Mouse (Mus musculus) limb, embryonic 12.5 days (tissue): Measurements from ENCODE around the gene Rap1b. TPM values are rescaled to one million over a fixed set of nuclear protein-coding genes. Genes with fewer than 3 reads are reported as not detected.

ENCODE experiments used
- ATAC-seq: fragments of 200-750 bp; cut with Nextera tagmentation; 2 replicates; pipeline ENCODE4 v1.8.0; 2017; ENCODE audit warnings: low read depth, moderate TSS enrichment; ENCODE audit not compliant: insufficient number of reproducible peaks, insufficient read depth, low FRiP score, low TSS enrichment
- H3K27ac ChIP-seq: fragments of 300-500 bp; sonication (generic); 2 replicates; pipeline ENCODE4 v1.5.1; 2016; ENCODE audit warnings: mild to moderate bottlenecking, moderate library complexity
- H3K27me3 ChIP-seq: fragments of 300-500 bp; sonication (generic); 2 replicates; pipeline ENCODE4 v1.6.1; 2016; ENCODE audit warnings: mild to moderate bottlenecking, moderate library complexity
- H3K36me3 ChIP-seq: fragments of 300-500 bp; sonication (generic); 2 replicates; pipeline ENCODE4 v1.6.1; 2016; ENCODE audit warnings: mild to moderate bottlenecking, moderate library complexity
- H3K4me1 ChIP-seq: fragments of 300-500 bp; sonication (generic); replicated peaks from 2 replicates; pipeline ENCODE4 v1.6.1; 2016
- H3K4me2 ChIP-seq: fragments of 300-500 bp; sonication (generic); 2 replicates; pipeline ENCODE4 v1.6.1; 2016; ENCODE audit warnings: mild to moderate bottlenecking, moderate library complexity
- H3K4me3 ChIP-seq: fragments of 300-500 bp; sonication (generic); replicated peaks from 2 replicates; pipeline ENCODE4 v1.5.1; 2016; ENCODE audit warnings: mild to moderate bottlenecking
- H3K9ac ChIP-seq: fragments of 300-500 bp; sonication (generic); replicated peaks from 2 replicates; pipeline ENCODE4 v1.6.1; 2016; ENCODE audit warnings: mild to moderate bottlenecking, moderate library complexity
- H3K9me3 ChIP-seq: fragments of 300-500 bp; sonication (generic); 2 replicates; pipeline ENCODE4 v1.6.1; 2016; ENCODE audit warnings: mild to moderate bottlenecking, moderate library complexity
- WGBS: fragments of 180-500 bp; shearing (Covaris S2); methylation state at CpG from one replicate; pipeline ENCODE4 v1.1.7; 2016; 5-methylcytosine and 5-hydroxymethylcytosine counted together
- polyA plus RNA-seq: library from polyadenylated mRNA; unstranded; fragments of >200 nt; fragmentation: Nextera tagmentation; extraction: Ambion mirVana; gene quantifications from 2 replicates; pipeline ENCODE4 v1.2.1, GENCODE M21; 2016

The Rap1b gene
- polyA plus RNA-seq, 1 experiment from 2014 or later = 146 TPM

- H3K4me2 ChIP-seq = no peak overlapping the region
- H3K9me3 ChIP-seq = no peaks in the 10 kb centered on the region
- no peak overlapping the region for H3K9ac ChIP-seq
- no peak overlapping the region for H3K4me3 ChIP-seq
- H3K27ac ChIP-seq = no peak overlapping the region
- H3K4me1 ChIP-seq = no peaks in the 10 kb centered on the region
- H3K27me3 ChIP-seq = no peaks in the 10 kb centered on the region
- ATAC-seq = no peak
- 90% methylated on average over 10 of the region's 10 CpGs for WGBS
- peaks cover 85% of the 10 kb centered on the region for H3K36me3 ChIP-seq
These were observed 78.3 kb downstream of the Rap1b start for GRCm38 (mm10) chr10:117767286-117768140.

GRCm38 (mm10) chr10:117766896-117767160, 79.0 kb downstream of the Rap1b start:
- Histone ChIP-seq H3K9me3 (no peaks in the 10 kb centered on the region), H3K27ac (no peak overlapping the region), H3K9ac (no peak overlapping the region), H3K4me3 (no peak overlapping the region), H3K4me1 (no peaks in the 10 kb centered on the region), H3K27me3 (no peaks in the 10 kb centered on the region), H3K36me3 (peaks cover 87% of the 10 kb centered on the region), H3K4me2 (no peak overlapping the region)
- ATAC-seq = no peak
- 97% methylated on average over 5 of the region's 5 CpGs for WGBS

- no peak for ATAC-seq
- WGBS = 94% methylated on average over 16 of the region's 16 CpGs
- H3K4me3 ChIP-seq = no peak overlapping the region
- H3K9ac ChIP-seq = no peak overlapping the region
- H3K4me1 ChIP-seq = no peaks in the 10 kb centered on the region
- H3K36me3 ChIP-seq = peaks cover 87% of the 10 kb centered on the region
- H3K4me2 ChIP-seq = no peak overlapping the region
- no peaks in the 10 kb centered on the region for H3K27me3 ChIP-seq
- H3K9me3 ChIP-seq = no peaks in the 10 kb centered on the region
- H3K27ac ChIP-seq = no peak overlapping the region
These were observed 79.5 kb downstream of the Rap1b start for GRCm38 (mm10) chr10:117766111-117766895.

GRCm38 (mm10) chr10:117765116-117765894, 80.5 kb downstream of the Rap1b start:
- Histone ChIP-seq H3K27ac (no peak overlapping the region), H3K4me3 (no peak overlapping the region), H3K27me3 (no peaks in the 10 kb centered on the region), H3K9ac (no peak overlapping the region), H3K4me1 (no peaks in the 10 kb centered on the region), H3K4me2 (no peak overlapping the region), H3K36me3 (peaks cover 88% of the 10 kb centered on the region), H3K9me3 (no peaks in the 10 kb centered on the region)
- WGBS = 95% methylated on average over 11 of the region's 11 CpGs
- ATAC-seq = no peak

GRCm38 (mm10) chr10:117764598-117764997, 81.2 kb downstream of the Rap1b start:
- H3K36me3 ChIP-seq = peaks cover 88% of the 10 kb centered on the region
- ATAC-seq = no peak
- no peak overlapping the region for H3K4me3 ChIP-seq
- H3K27ac ChIP-seq = no peak overlapping the region
- no peaks in the 10 kb centered on the region for H3K4me1 ChIP-seq
- H3K9me3 ChIP-seq = no peaks in the 10 kb centered on the region
- H3K4me2 ChIP-seq = no peak overlapping the region
- 88% methylated on average over 6 of the region's 6 CpGs for WGBS
- H3K27me3 ChIP-seq = no peaks in the 10 kb centered on the region
- no peak overlapping the region for H3K9ac ChIP-seq

Other genes starting within 250 kb of the Rap1b start
- 30.0 and 35.3 TPM in 2 replicates for gene Cpm, start 216.5 kb downstream of the Rap1b start, polyA plus RNA-seq
- 57.9 and 59.7 TPM in 2 replicates for gene Mdm2, start 135.3 kb downstream of the Rap1b start, polyA plus RNA-seq
- gene Slc35e3, start 99.7 kb downstream of the Rap1b start, polyA plus RNA-seq = 43.8 and 47.2 TPM in 2 replicates
- gene Nup107, start 53.3 kb downstream of the Rap1b start, polyA plus RNA-seq = 94.9 and 97.7 TPM in 2 replicates